Mouse (Mus musculus): ENCODE measurements around the gene Samd4. TPM values are rescaled to one million over a fixed set of nuclear protein-coding genes. Genes with fewer than 3 reads are reported as not detected.

The Samd4 gene
- polyA plus RNA-seq (2012; rRNA removed; ENCODE audit: low replicate concordance), result 10.1 and 11.1 TPM in 2 replicates

DNA sequence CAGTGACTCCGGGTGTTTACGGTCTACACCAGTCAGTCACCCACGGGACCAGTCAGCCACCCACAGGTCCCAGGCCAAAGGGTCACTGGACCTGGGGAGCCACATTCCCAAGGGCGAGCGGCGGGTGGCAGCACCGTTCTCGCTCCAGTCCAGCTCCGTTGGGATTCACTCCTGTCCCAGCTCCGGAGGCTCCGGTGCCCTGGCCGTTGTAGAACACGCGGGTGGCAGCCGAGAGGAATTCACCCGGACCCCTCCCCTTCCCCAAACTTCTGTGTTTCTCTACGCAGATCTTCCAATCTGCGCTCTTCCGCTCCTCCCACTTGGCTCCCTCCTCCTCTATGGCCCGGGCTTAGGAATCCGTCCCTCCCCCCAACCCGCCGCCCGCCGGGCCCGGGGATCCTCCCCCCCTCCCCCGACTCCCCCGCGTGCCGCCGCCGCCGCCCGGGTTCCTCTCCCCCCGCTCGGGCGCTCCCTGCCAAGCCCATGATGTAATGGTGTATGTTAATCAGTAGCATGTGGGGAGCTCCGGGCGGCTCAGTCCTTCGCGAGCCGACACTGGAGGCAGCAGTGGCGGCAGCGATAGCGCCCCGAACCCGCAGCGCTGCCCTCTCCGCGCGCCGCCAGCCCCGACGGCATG lies at the start of gene Samd4:
TSS of gene Samd4 (plus strand) at position 424 of the 637 bp plus-strand sequence.

Other genes starting within 250 kb of the Samd4 start
- 0.30 and 0.39 TPM in 2 replicates for gene Cdkn3, start 122.3 kb upstream of the Samd4 start, polyA plus RNA-seq (2012; rRNA removed; ENCODE audit: low replicate concordance)
- 75.0 and 117 TPM in 2 replicates for gene Cnih1, start 94.4 kb upstream of the Samd4 start, polyA plus RNA-seq (2012; rRNA removed; ENCODE audit: low replicate concordance)
- 6.5 and 20.3 TPM in 2 replicates for gene Gmfb, start 60.6 kb upstream of the Samd4 start, polyA plus RNA-seq (2012; rRNA removed; ENCODE audit: low replicate concordance)
- gene Cgrrf1, start 50.7 kb upstream of the Samd4 start, polyA plus RNA-seq (2012; rRNA removed; ENCODE audit: low replicate concordance), result 14.6 and 24.9 TPM in 2 replicates

Data from mammary gland, adult 2 months (tissue).